Mouse (Mus musculus): ENCODE measurements around the gene Sec62. TPM values are rescaled to one million over a fixed set of nuclear protein-coding genes. Genes with fewer than 3 reads are reported as not detected.

Gene Sec62
- total RNA-seq (2021): 10 to 100 TPM; 66.5 to 74.7 TPM
- long read RNA-seq, experiment 1, transcript Sec62-201 (8 exons, 3,967 nt): major isoform, 69 of 230 reads
- long read RNA-seq, experiment 1, partial matches to known transcripts: 149 of 230 reads
- long read RNA-seq, experiment 1, other reads (novel, unspliced or antisense): 12 of 230 reads
- long read RNA-seq, experiment 2, transcript Sec62-201 (8 exons, 3,967 nt): major isoform, 66 of 136 reads
- long read RNA-seq, experiment 2, partial matches to known transcripts: 64 of 136 reads
- long read RNA-seq, experiment 2, other reads (novel, unspliced or antisense): 5 of 136 reads

GRCm38 (mm10) chr3:30792737-30793402 is at the start of gene Sec62:
Gene Sec62 (plus strand): TSS chr3:30792875.
- DNase-seq: peak; percentile 95

- DNase-seq: no peak
Observed at GRCm38 (mm10) chr3:30742891-30743290, 49.8 kb upstream of the Sec62 start.

- no peak for DNase-seq
Observed at GRCm38 (mm10) chr3:30746006-30746405, 46.7 kb upstream of the Sec62 start, which contains the start of gene Samd7. Gene Samd7 (plus strand): TSS chr3:30746293.

GRCm38 (mm10) chr3:30748316-30748715 is 44.4 kb upstream of the Sec62 start:
- no peak for DNase-seq

- no peak for DNase-seq
Observed at GRCm38 (mm10) chr3:30754696-30755095, 38.0 kb upstream of the Sec62 start.

GRCm38 (mm10) chr3:30764877-30765276 is 27.8 kb upstream of the Sec62 start:
- DNase-seq: no peak

- no peak for DNase-seq
Observed at GRCm38 (mm10) chr3:30765311-30766027, 27.2 kb upstream of the Sec62 start.

- DNase-seq: peak; percentile 58
Observed at GRCm38 (mm10) chr3:30766177-30766576, 26.5 kb upstream of the Sec62 start.

- DNase-seq: no peak
Observed at GRCm38 (mm10) chr3:30767271-30767670, 25.4 kb upstream of the Sec62 start.

- peak; percentile 68 for DNase-seq
Observed at GRCm38 (mm10) chr3:30769755-30770515, 22.7 kb upstream of the Sec62 start.

GRCm38 (mm10) chr3:30771560-30771959 is 21.1 kb upstream of the Sec62 start:
- DNase-seq: no peak

- DNase-seq: no peak
Observed at GRCm38 (mm10) chr3:30772631-30773030, 20.0 kb upstream of the Sec62 start.

GRCm38 (mm10) chr3:30774677-30775076 is 18.0 kb upstream of the Sec62 start:
- no peak for DNase-seq

- DNase-seq: no peak
Observed at GRCm38 (mm10) chr3:30777984-30778383, 14.7 kb upstream of the Sec62 start.

GRCm38 (mm10) chr3:30788531-30788930 is 4.1 kb upstream of the Sec62 start:
- DNase-seq: no peak

- DNase-seq: no peak
Observed at GRCm38 (mm10) chr3:30793403-30794221, 937 bp downstream of the Sec62 start.

- no peak for DNase-seq
Observed at GRCm38 (mm10) chr3:30802171-30802570, 9.5 kb downstream of the Sec62 start.

GRCm38 (mm10) chr3:30812881-30813280 is 20.2 kb downstream of the Sec62 start:
- no peak for DNase-seq

- no peak for DNase-seq
Observed at GRCm38 (mm10) chr3:30818630-30819125, 26.0 kb downstream of the Sec62 start.

- no peak for DNase-seq
Observed at GRCm38 (mm10) chr3:30822163-30822562, 29.5 kb downstream of the Sec62 start.

- DNase-seq: no peak
Observed at GRCm38 (mm10) chr3:30826069-30826468, 33.4 kb downstream of the Sec62 start.
